Mouse (Mus musculus) C2C12 (cell line): ENCODE results near the gene Ppp4r1.

Experiments
- CEBPB ChIP-seq: IDR thresholded peaks from one replicate; pipeline ENCODE4 v1.6.1; 2011; ENCODE audit warnings: low read depth, mild to moderate bottlenecking, control low read depth, moderate library complexity
- CTCF ChIP-seq: IDR thresholded peaks from one replicate; pipeline ENCODE4 v1.5.1; 2011; ENCODE audit not compliant: control insufficient read depth, insufficient read depth, insufficient read length
- FOSL1 ChIP-seq: IDR thresholded peaks from one replicate; pipeline ENCODE4 v1.8.0; 2011; ENCODE audit warnings: mild to moderate bottlenecking, low read length; ENCODE audit not compliant: poor library complexity, insufficient read depth, severe bottlenecking
- MAX ChIP-seq: IDR thresholded peaks from one replicate; pipeline ENCODE4 v1.6.1; 2011; ENCODE audit warnings: mild to moderate bottlenecking, control low read depth
- MYOD1 ChIP-seq: IDR thresholded peaks from one replicate; pipeline ENCODE4 v1.6.1; 2011; ENCODE audit warnings: low read depth; ENCODE audit not compliant: control insufficient read depth, insufficient read length
- MYOG ChIP-seq: IDR thresholded peaks from one replicate; pipeline ENCODE4 v1.6.1; 2011; ENCODE audit not compliant: control insufficient read depth, insufficient read length; ENCODE audit errors: extremely low read depth
- USF1 ChIP-seq: IDR thresholded peaks from one replicate; pipeline ENCODE4 v1.6.1; 2011; ENCODE audit warnings: low read depth, mild to moderate bottlenecking, control low read depth, moderate library complexity

GRCm38 (mm10) chr17:65873156-65873555, 90.8 kb downstream of the Ppp4r1 start:
- no peak for TF ChIP-seq CTCF
- TF ChIP-seq MAX, result no peak
- TF ChIP-seq MYOG, result no peak
- no peak for TF ChIP-seq USF1
- no peak for TF ChIP-seq MYOD1
- no peak for TF ChIP-seq CEBPB
- TF ChIP-seq FOSL1, result no peak
